34 mouse cellular contexts compared by ENCODE assay signal in the genomic region with DNA sequence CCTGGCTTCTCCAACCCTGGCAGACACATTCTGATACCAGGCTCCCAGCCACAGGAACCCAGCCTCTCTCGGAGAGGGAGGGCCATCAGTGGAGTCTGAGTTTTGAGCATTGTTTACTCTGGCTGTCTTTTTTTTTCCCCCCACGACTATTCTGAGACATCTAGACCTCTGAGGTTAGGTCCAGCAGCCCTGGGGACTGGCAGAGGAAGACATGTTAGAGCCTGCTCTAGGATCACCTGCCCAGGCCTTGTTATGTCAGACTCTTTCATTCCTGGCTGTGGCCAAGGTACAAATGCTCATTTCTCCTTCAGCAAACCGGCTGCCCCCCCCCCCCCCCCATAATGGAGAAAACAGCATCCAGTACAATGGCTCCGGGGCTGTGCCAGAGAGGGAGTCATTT.
"Had no signal": no experiment of that assay in that cellular context is flagged by ENCODE, and none has a peak within 500 bp of the region (broad histone marks: within the 10 kb centered on the region; RNA-seq: fewer than 3 reads in every experiment).

No protein-coding gene starts in this region.

- H3K4me2 ChIP-seq: heart, embryonic 12.5 days; heart, embryonic 13.5 days; heart, embryonic 15.5 days; hindbrain, embryonic 12.5 days; hindbrain, embryonic 13.5 days; hindbrain, embryonic 14.5 days; hindbrain, embryonic 15.5 days; intestine, embryonic 15.5 days; kidney, embryonic 15.5 days had no signal

- H3K9me3 ChIP-seq: heart, embryonic 12.5 days; heart, embryonic 13.5 days; heart, embryonic 15.5 days; hindbrain, embryonic 10.5 days; hindbrain, embryonic 12.5 days; hindbrain, embryonic 13.5 days; hindbrain, embryonic 15.5 days; intestine, embryonic 15.5 days; kidney, embryonic 15.5 days had no signal

- DNase-seq: heart, postnatal 10 days; heart, postnatal 14 days; heart, postnatal 36 days; heart, postnatal 4 days; kidney, adult 11 months; kidney, adult 18-20 months; kidney, adult 2 months; kidney, adult 8-10 months; kidney, adult 9 months; kidney, postnatal 10 days; kidney, postnatal 14 days; kidney, postnatal 25 days; kidney, postnatal 36 days; kidney, postnatal 4 days; layer of hippocampus, adult 9-11 months; layer of hippocampus, postnatal 36 days had no signal

- ATAC-seq: hindbrain, embryonic 16.5 days; hindbrain, postnatal 0 days; inflammation-experienced regulatory T-cells, adult 6 months; intestine, embryonic 15.5 days; intestine, embryonic 16.5 days; intestine, postnatal 0 days had no signal

- H3K27me3 ChIP-seq: heart, embryonic 12.5 days; heart, embryonic 13.5 days; heart, embryonic 15.5 days; hindbrain, embryonic 12.5 days; hindbrain, embryonic 13.5 days; hindbrain, embryonic 15.5 days; intestine, embryonic 15.5 days; kidney, embryonic 15.5 days had no signal

- H3K4me1 ChIP-seq: heart, embryonic 12.5 days; heart, embryonic 13.5 days; heart, embryonic 15.5 days; intestine, embryonic 15.5 days had no signal

- H3K4me3 ChIP-seq: heart, embryonic 12.5 days; heart, embryonic 13.5 days; heart, embryonic 15.5 days; hindbrain, embryonic 10.5 days; hindbrain, embryonic 12.5 days; hindbrain, embryonic 13.5 days; hindbrain, embryonic 15.5 days; intestine, embryonic 15.5 days; kidney, embryonic 15.5 days; layer of hippocampus, adult 2 months; left cerebral cortex, adult 2 months had no signal

- H3K36me3 ChIP-seq: heart, embryonic 12.5 days; heart, embryonic 13.5 days; heart, embryonic 15.5 days; hindbrain, embryonic 10.5 days; hindbrain, embryonic 12.5 days; hindbrain, embryonic 13.5 days; hindbrain, embryonic 15.5 days; intestine, embryonic 15.5 days; kidney, embryonic 15.5 days had no signal

- H3K27ac ChIP-seq: heart, embryonic 13.5 days; heart, embryonic 15.5 days; hindbrain, embryonic 10.5 days; hindbrain, embryonic 12.5 days; hindbrain, embryonic 13.5 days; hindbrain, embryonic 14.5 days; hindbrain, embryonic 15.5 days; hindbrain, postnatal 0 days; intestine, embryonic 15.5 days; kidney, embryonic 15.5 days; kidney, postnatal 0 days; layer of hippocampus, adult 2 months; left cerebral cortex, adult 2 months had no signal

- H3K9ac ChIP-seq: heart, embryonic 12.5 days; heart, embryonic 13.5 days; heart, embryonic 15.5 days; hindbrain, embryonic 12.5 days; hindbrain, embryonic 13.5 days; hindbrain, embryonic 14.5 days; hindbrain, embryonic 15.5 days; intestine, embryonic 15.5 days; kidney, embryonic 15.5 days had no signal
